Mouse (Mus musculus): ENCODE results near the gene Kctd3. TPM values are rescaled to one million over a fixed set of nuclear protein-coding genes. Genes with fewer than 3 reads are reported as not detected.
A peak's percentile ranks its signal among the peaks of the same experiment; 100 is the strongest.

Gene Kctd3
- polyA plus RNA-seq, 1 experiment from 2014 or later: 37.6 TPM

DNA sequence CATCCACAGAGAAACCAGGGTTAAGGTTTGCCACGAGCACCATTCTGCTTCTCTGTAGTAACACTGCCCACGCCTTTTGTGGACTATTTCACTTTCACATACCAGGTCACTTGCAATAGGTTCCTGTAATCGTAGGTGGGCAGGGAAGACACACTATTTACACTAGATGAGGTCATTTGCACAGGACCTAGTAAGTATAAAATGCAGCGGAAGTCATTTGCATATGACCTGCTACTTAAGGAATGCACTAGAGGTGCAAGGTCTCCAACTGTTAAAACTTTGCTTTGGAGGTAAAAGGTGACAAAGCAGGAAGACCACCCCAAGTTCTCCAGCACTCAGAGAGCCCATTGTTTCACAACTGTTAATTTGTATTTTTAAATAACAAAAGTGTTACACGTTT lies 1.4 kb downstream of the Kctd3 start:
- WGBS: 61% methylated on average over 5 of the region's 5 CpGs
- no peak overlapping the region for H3K27ac ChIP-seq (replicated peaks; ENCODE audit: low read depth, low read length)

DNA sequence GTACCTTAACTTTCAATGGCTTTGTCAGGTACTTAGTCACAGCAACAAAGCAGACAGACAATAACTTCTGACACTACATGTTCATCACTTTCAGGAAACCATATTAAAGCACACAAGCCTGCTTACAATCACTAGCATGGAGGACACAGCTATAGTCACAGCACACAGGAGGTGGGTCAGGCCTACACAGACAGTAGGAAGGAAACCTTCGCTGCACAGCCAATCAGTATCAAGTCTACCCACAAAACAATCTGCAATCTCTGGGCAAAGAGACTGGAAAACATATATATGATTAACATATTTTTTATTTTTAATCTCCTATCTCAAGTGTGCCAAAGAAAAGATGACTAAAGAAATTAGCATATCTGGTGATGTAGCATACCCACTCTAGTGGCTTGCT lies 2.9 kb downstream of the Kctd3 start:
- Histone ChIP-seq H3K36me3 (ENCODE audit: control insufficient read depth, insufficient read depth, low read length) (0 out of 2 replicates have a peak, but pooled peaks cover 4% of the 10 kb centered on the region), H3K9ac (ENCODE audit: low read length) (no peak overlapping the region), H3K4me3 (ENCODE audit: low read depth, low read length) (no peak overlapping the region), H3K4me1 (ENCODE audit: control insufficient read depth, insufficient read depth, low read length) (peaks cover 3% of the 10 kb centered on the region; the same call in 1 of the 2 replicates), H3K27me3 (ENCODE audit: control insufficient read depth, insufficient read depth, low read length) (no peaks in the 10 kb centered on the region), H3K9me3 (ENCODE audit: control insufficient read depth, low read length) (no peaks in the 10 kb centered on the region), H3K27ac (replicated peaks; ENCODE audit: low read depth, low read length) (no peak overlapping the region), H3K4me2 (ENCODE audit: low read depth, severe bottlenecking) (no peak overlapping the region)
- 97% methylated on average over 1 of the region's 1 CpGs for WGBS
- no peak for DNase-seq (ENCODE audit: low spot score)
- no peak for ATAC-seq (ENCODE audit: insufficient number of reproducible peaks, low FRiP score, low TSS enrichment, low read depth)

More for the DNA sequence above, 1.4 kb downstream of the Kctd3 start:
- Histone ChIP-seq H3K27me3 (ENCODE audit: control insufficient read depth, insufficient read depth, low read length) (no peaks in the 10 kb centered on the region), H3K9me3 (ENCODE audit: control insufficient read depth, low read length) (no peaks in the 10 kb centered on the region), H3K9ac (ENCODE audit: low read length) (no peak overlapping the region), H3K36me3 (ENCODE audit: control insufficient read depth, insufficient read depth, low read length) (0 out of 2 replicates have a peak, but pooled peaks cover 4% of the 10 kb centered on the region), H3K4me2 (ENCODE audit: low read depth, severe bottlenecking) (peak overlapping the region; percentile 91; the same call in 1 of the 2 replicates), H3K4me1 (ENCODE audit: control insufficient read depth, insufficient read depth, low read length) (peaks cover 3% of the 10 kb centered on the region; the same call in 1 of the 2 replicates), H3K4me3 (ENCODE audit: low read depth, low read length) (0 out of 2 replicates have a peak overlapping the region, but pooled peaks have one; percentile 95)
- no peak for DNase-seq (ENCODE audit: low spot score)
- ATAC-seq (ENCODE audit: insufficient number of reproducible peaks, low FRiP score, low TSS enrichment, low read depth): no peak

DNA sequence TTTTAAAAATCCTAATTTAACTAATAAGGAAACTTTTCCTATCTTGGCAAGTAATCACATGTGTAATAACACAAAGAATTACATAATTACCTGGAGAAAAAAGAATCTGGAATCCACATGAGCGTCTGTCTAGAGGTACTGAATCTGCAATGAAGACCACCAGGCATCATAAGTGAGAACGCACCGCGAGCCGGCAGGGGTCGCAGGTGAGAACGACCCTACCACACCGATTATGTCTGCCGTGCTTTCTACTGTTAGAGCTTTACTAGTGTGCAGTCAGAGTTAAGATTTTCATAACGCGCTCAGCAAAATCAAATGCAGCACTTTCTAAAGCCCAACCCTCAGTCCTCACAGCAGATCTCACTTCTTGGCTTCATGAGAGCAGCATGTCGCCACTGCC lies 5.8 kb downstream of the Kctd3 start:
- DNase-seq (ENCODE audit: low spot score) (no peak), ATAC-seq (ENCODE audit: insufficient number of reproducible peaks, low FRiP score, low TSS enrichment, low read depth) (no peak)
- H3K9me3 ChIP-seq (ENCODE audit: control insufficient read depth, low read length): no peaks in the 10 kb centered on the region
- no peak overlapping the region for H3K9ac ChIP-seq (ENCODE audit: low read length)
- peaks cover 4% of the 10 kb centered on the region; the same call in 1 of the 2 replicates for H3K36me3 ChIP-seq (ENCODE audit: control insufficient read depth, insufficient read depth, low read length)
- no peaks in the 10 kb centered on the region for H3K27me3 ChIP-seq (ENCODE audit: control insufficient read depth, insufficient read depth, low read length)
- 87% methylated on average over 12 of the region's 12 CpGs for WGBS
- no peak overlapping the region for H3K4me2 ChIP-seq (ENCODE audit: low read depth, severe bottlenecking)
- peaks cover under 1% of the 10 kb centered on the region; the same call in 1 of the 2 replicates for H3K4me1 ChIP-seq (ENCODE audit: control insufficient read depth, insufficient read depth, low read length)
- H3K4me3 ChIP-seq (ENCODE audit: low read depth, low read length): no peak overlapping the region
- no peak overlapping the region for H3K27ac ChIP-seq (replicated peaks; ENCODE audit: low read depth, low read length)

DNA sequence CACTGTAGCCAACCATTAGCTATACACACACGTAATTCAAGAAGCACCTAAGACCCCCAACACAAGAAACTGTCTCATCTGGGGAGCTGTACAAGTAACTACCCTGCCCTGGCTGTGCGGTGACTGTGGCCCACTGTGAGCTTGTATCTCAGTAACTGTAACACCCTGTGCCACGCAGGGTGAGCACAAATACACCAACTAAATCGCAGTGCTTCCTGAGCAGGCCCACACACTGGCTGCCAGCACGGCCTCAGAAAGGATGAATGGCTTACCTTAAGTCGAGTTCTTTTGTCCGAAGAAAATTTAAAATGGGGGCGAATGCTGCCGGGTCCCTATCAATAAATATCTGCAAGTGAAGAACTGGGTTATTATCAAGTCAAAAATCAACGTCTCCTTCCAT lies 7.7 kb downstream of the Kctd3 start:
- H3K4me1 ChIP-seq (ENCODE audit: control insufficient read depth, insufficient read depth, low read length): no peaks in the 10 kb centered on the region
- H3K27me3 ChIP-seq (ENCODE audit: control insufficient read depth, insufficient read depth, low read length): no peaks in the 10 kb centered on the region
- H3K4me2 ChIP-seq (ENCODE audit: low read depth, severe bottlenecking): no peak overlapping the region
- H3K9ac ChIP-seq (ENCODE audit: low read length): no peak overlapping the region
- DNase-seq (ENCODE audit: low spot score): no peak
- ATAC-seq (ENCODE audit: insufficient number of reproducible peaks, low FRiP score, low TSS enrichment, low read depth): no peak
- peaks cover 2% of the 10 kb centered on the region; the same call in 1 of the 2 replicates for H3K36me3 ChIP-seq (ENCODE audit: control insufficient read depth, insufficient read depth, low read length)
- no peak overlapping the region for H3K4me3 ChIP-seq (ENCODE audit: low read depth, low read length)
- no peaks in the 10 kb centered on the region for H3K9me3 ChIP-seq (ENCODE audit: control insufficient read depth, low read length)
- WGBS: 93% methylated on average over 10 of the region's 10 CpGs
- H3K27ac ChIP-seq (replicated peaks; ENCODE audit: low read depth, low read length): no peak overlapping the region

DNA sequence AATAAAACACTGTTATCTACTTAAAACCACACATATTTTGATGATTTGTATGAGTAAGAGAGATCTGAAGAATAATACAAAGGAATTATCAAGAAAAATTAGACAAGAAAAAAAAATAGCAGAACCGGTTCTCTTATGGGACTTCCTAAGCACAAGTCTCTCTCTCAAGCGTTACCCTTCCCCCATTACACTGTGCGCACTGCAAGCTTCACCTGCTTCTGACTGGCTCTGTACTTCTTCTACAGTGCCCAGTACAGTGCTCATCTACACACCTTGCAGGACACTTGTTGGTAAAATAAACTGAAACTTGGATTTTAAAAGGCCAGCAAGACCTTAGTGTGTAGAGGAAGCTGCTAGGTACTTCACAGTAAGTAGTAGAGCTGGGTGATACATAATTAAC lies 9.7 kb downstream of the Kctd3 start:
- WGBS: 94% methylated on average over 3 of the region's 3 CpGs
- Histone ChIP-seq H3K36me3 (ENCODE audit: control insufficient read depth, insufficient read depth, low read length) (peaks cover 2% of the 10 kb centered on the region; the same call in 1 of the 2 replicates), H3K4me1 (ENCODE audit: control insufficient read depth, insufficient read depth, low read length) (no peaks in the 10 kb centered on the region), H3K4me3 (ENCODE audit: low read depth, low read length) (no peak overlapping the region), H3K4me2 (ENCODE audit: low read depth, severe bottlenecking) (no peak overlapping the region), H3K9ac (ENCODE audit: low read length) (no peak overlapping the region), H3K9me3 (ENCODE audit: control insufficient read depth, low read length) (no peaks in the 10 kb centered on the region), H3K27ac (replicated peaks; ENCODE audit: low read depth, low read length) (no peak overlapping the region), H3K27me3 (ENCODE audit: control insufficient read depth, insufficient read depth, low read length) (no peaks in the 10 kb centered on the region)
- DNase-seq (ENCODE audit: low spot score): no peak
- ATAC-seq (ENCODE audit: insufficient number of reproducible peaks, low FRiP score, low TSS enrichment, low read depth): no peak

DNA sequence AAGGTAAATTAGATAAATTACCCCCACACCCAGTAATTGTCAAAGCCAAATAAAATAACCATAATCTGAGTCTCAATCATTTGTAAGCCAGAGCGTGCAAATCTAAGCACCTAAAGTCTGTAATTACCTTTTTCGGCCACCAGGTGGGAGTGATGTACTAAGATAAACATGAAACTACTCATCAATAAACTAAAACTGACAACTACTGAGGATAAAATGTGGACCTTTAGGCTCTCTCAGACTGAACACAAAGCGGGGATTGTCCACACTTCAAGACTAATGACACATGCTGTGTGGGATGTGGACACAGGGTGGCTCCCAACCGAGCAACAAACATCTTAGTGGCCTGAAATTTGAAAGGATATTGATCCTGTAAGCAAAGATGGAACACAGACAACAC lies 14.4 kb downstream of the Kctd3 start:
- Histone ChIP-seq H3K27me3 (ENCODE audit: control insufficient read depth, insufficient read depth, low read length) (no peaks in the 10 kb centered on the region), H3K9ac (ENCODE audit: low read length) (no peak overlapping the region), H3K36me3 (ENCODE audit: control insufficient read depth, insufficient read depth, low read length) (peaks cover 4% of the 10 kb centered on the region; the same call in 1 of the 2 replicates), H3K4me2 (ENCODE audit: low read depth, severe bottlenecking) (no peak overlapping the region), H3K4me3 (ENCODE audit: low read depth, low read length) (no peak overlapping the region), H3K4me1 (ENCODE audit: control insufficient read depth, insufficient read depth, low read length) (no peaks in the 10 kb centered on the region), H3K9me3 (ENCODE audit: control insufficient read depth, low read length) (no peaks in the 10 kb centered on the region), H3K27ac (replicated peaks; ENCODE audit: low read depth, low read length) (no peak overlapping the region)
- ATAC-seq (ENCODE audit: insufficient number of reproducible peaks, low FRiP score, low TSS enrichment, low read depth) (no peak), DNase-seq (ENCODE audit: low spot score) (peak; percentile 43)
- WGBS: 54% methylated on average over 4 of the region's 4 CpGs

DNA sequence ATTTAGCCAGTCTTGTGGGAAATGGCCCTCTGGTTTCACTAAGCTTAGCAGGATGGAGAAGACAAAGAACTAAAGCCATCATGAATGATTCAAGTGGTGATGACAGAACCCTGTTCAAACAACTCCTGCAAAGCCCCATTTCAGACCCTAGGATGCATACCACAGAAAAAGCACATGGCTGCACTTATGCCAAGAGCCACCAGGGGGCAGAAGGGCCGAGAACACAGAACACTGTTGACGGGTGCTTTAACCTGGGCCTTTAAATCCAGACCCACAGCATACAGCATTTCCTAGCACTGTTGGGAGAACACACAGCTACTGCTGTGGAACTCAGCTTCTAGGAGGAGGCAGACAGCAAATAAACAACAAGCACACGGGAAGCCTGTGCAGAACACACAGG lies 27.6 kb downstream of the Kctd3 start:
- no peaks in the 10 kb centered on the region for H3K4me1 ChIP-seq (ENCODE audit: control insufficient read depth, insufficient read depth, low read length)
- no peaks in the 10 kb centered on the region for H3K27me3 ChIP-seq (ENCODE audit: control insufficient read depth, insufficient read depth, low read length)
- H3K9me3 ChIP-seq (ENCODE audit: control insufficient read depth, low read length): no peaks in the 10 kb centered on the region
- no peak overlapping the region for H3K27ac ChIP-seq (replicated peaks; ENCODE audit: low read depth, low read length)
- 40% methylated on average over 3 of the region's 3 CpGs for WGBS
- no peak overlapping the region for H3K4me2 ChIP-seq (ENCODE audit: low read depth, severe bottlenecking)
- DNase-seq (ENCODE audit: low spot score): peak; percentile 82
- H3K36me3 ChIP-seq (ENCODE audit: control insufficient read depth, insufficient read depth, low read length): peaks cover 5% of the 10 kb centered on the region; the same call in 1 of the 2 replicates
- H3K4me3 ChIP-seq (ENCODE audit: low read depth, low read length): no peak overlapping the region
- no peak overlapping the region for H3K9ac ChIP-seq (ENCODE audit: low read length)
- ATAC-seq (ENCODE audit: insufficient number of reproducible peaks, low FRiP score, low TSS enrichment, low read depth): no peak

DNA sequence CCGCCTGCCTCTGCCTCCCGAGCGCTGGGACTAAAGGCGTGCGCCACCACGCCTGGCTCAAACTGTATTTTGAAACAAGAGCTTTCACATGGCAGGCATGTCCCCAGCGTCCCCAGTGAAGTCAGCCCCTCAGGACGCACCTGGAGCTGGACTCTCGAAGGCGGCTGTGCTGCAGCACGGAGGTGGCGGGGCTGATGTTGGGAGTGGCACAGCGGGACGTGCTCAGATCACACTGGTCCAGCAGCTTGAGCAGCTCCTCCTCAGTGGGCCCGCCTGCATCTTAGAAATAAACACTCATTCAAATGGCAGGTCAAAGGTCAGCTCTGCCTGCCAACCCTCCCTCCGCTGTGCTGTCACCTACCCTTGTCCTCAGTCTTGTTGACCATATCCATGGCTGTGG lies 33.7 kb downstream of the Kctd3 start:
- no peak overlapping the region for H3K4me3 ChIP-seq (ENCODE audit: low read depth, low read length)
- no peak overlapping the region for H3K27ac ChIP-seq (replicated peaks; ENCODE audit: low read depth, low read length)
- 95% methylated on average over 16 of the region's 16 CpGs for whole genome bisulfite sequencing
- H3K27me3 ChIP-seq (ENCODE audit: control insufficient read depth, insufficient read depth, low read length): no peaks in the 10 kb centered on the region
- H3K4me1 ChIP-seq (ENCODE audit: control insufficient read depth, insufficient read depth, low read length): no peaks in the 10 kb centered on the region
- peaks cover 13% of the 10 kb centered on the region for H3K36me3 ChIP-seq (ENCODE audit: control insufficient read depth, insufficient read depth, low read length)
- no peaks in the 10 kb centered on the region for H3K9me3 ChIP-seq (ENCODE audit: control insufficient read depth, low read length)
- H3K4me2 ChIP-seq (ENCODE audit: low read depth, severe bottlenecking): no peak overlapping the region
- DNase-seq (ENCODE audit: low spot score): no peak
- H3K9ac ChIP-seq (ENCODE audit: low read length): no peak overlapping the region
- ATAC-seq (ENCODE audit: insufficient number of reproducible peaks, low FRiP score, low TSS enrichment, low read depth): no peak

DNA sequence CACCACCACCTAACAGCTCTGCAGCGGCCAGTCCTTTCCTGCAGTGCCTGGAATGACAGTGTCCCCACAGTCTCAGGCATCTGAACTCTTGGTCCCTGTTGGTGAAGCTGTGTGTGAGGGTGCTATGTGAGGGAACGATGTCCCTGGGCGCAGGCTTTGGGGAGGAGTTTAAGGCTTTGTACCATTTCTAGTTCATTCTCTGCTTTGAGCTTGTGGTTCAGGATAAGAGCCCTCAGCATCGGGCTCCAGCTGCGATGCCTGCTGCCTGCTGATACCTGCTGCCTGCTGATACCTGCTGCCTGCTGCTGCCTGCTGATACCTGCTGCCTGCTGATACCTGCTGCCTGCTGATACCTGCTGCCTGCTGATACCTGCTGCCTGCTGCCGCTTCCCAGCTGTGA lies 34.6 kb downstream of the Kctd3 start:
- Histone ChIP-seq H3K4me2 (ENCODE audit: low read depth, severe bottlenecking) (no peak overlapping the region), H3K9me3 (ENCODE audit: control insufficient read depth, low read length) (no peaks in the 10 kb centered on the region), H3K36me3 (ENCODE audit: control insufficient read depth, insufficient read depth, low read length) (peaks cover 14% of the 10 kb centered on the region), H3K27ac (replicated peaks; ENCODE audit: low read depth, low read length) (no peak overlapping the region), H3K9ac (ENCODE audit: low read length) (no peak overlapping the region), H3K4me1 (ENCODE audit: control insufficient read depth, insufficient read depth, low read length) (no peaks in the 10 kb centered on the region), H3K4me3 (ENCODE audit: low read depth, low read length) (no peak overlapping the region), H3K27me3 (ENCODE audit: control insufficient read depth, insufficient read depth, low read length) (no peaks in the 10 kb centered on the region)
- WGBS: 97% methylated on average over 6 of the region's 6 CpGs
- DNase-seq (ENCODE audit: low spot score): no peak
- no peak for ATAC-seq (ENCODE audit: insufficient number of reproducible peaks, low FRiP score, low TSS enrichment, low read depth)

All from limb, embryonic 11.5 days (tissue).